Mouse (Mus musculus) heart, adult 2 months (tissue): Measurements from ENCODE around the gene Morc3. TPM values are rescaled to one million over a fixed set of nuclear protein-coding genes. Genes with fewer than 3 reads are reported as not detected.

Source experiments
- DNase-seq, 2 experiments: peaks; one replicate each; pipeline ENCODE4 v3.0.0; 2021
- H3K27ac ChIP-seq: fragments of 200-600 bp; 2 replicates; pipeline ENCODE4 v1.8.1; 2022
- H3K27me3 ChIP-seq: fragments of 200-500 bp; 2 replicates; pipeline ENCODE4 v1.6.1; 2012; ENCODE audit warnings: mild to moderate bottlenecking, low read length, inconsistent platforms, mixed read lengths; ENCODE audit not compliant: control insufficient read depth, insufficient read depth
- H3K36me3 ChIP-seq: fragments of 200-500 bp; 2 replicates; pipeline ENCODE4 v1.6.1; 2012; ENCODE audit warnings: low read length, inconsistent platforms; ENCODE audit not compliant: control insufficient read depth, insufficient read depth
- H3K4me1 ChIP-seq: fragments of 200-500 bp; 2 replicates; pipeline ENCODE4 v1.6.1; 2011; ENCODE audit warnings: low read length; ENCODE audit not compliant: control insufficient read depth, insufficient read depth
- H3K4me3 ChIP-seq: fragments of 200-600 bp; 2 replicates; pipeline ENCODE4 v1.8.1; 2022
- H3K79me2 ChIP-seq: fragments of 200-500 bp; replicated peaks from 2 replicates; pipeline ENCODE4 v1.6.1; 2012; ENCODE audit warnings: mild to moderate bottlenecking, inconsistent platforms, low read length, moderate library complexity, mixed read lengths; ENCODE audit not compliant: control insufficient read depth, insufficient read depth
- H3K9ac ChIP-seq: fragments of 200-500 bp; 2 replicates; pipeline ENCODE4 v1.6.1; 2012; ENCODE audit warnings: low read depth, mild to moderate bottlenecking, control low read depth, inconsistent platforms, low read length, mixed read lengths
- CTCF ChIP-seq: fragments of 200-600 bp; IDR thresholded peaks from 2 replicates; pipeline ENCODE4 v1.8.1; 2022; ENCODE audit warnings: antibody characterized with exemption, mild to moderate bottlenecking, moderate library complexity
- EP300 ChIP-seq: fragments of 200-500 bp; IDR thresholded peaks from 2 replicates; pipeline ENCODE4 v1.6.1; 2011; ENCODE audit warnings: low read depth, low read length, control low read depth; ENCODE audit not compliant: insufficient read depth
- POLR2A ChIP-seq: fragments of 200-500 bp; IDR thresholded peaks from 2 replicates; pipeline ENCODE4 v1.6.1; 2011; ENCODE audit warnings: mild to moderate bottlenecking, low read depth, low read length, control low read depth; ENCODE audit not compliant: insufficient read depth
- WGBS: fragments of 180-500 bp; shearing (Covaris S2); methylation state at CpG from one replicate; pipeline ENCODE4 v1.1.7; 2018; 5-methylcytosine and 5-hydroxymethylcytosine counted together
- intact Hi-C: fragments of 180-260 bp; cut with DNase I; formaldehyde crosslinking; loops from one replicate; pipeline ENCODE4 v1.15.1; 2025
- polyA plus RNA-seq: library from polyadenylated mRNA; depleted of rRNA; stranded (reverse); fragments of >200 nt; gene quantifications from 2 replicates; pipeline ENCODE4 v1.2.3, GENCODE M21; 2012
- total RNA-seq, 2 experiments: library from RNA; stranded (reverse); gene quantifications; 2 replicates each; pipeline ENCODE4 v1.2.3; 2021

The Morc3 gene
- total and polyA plus RNA-seq, 3 experiments: 4.8 to 17.3 (median 15.3) TPM

DNA sequence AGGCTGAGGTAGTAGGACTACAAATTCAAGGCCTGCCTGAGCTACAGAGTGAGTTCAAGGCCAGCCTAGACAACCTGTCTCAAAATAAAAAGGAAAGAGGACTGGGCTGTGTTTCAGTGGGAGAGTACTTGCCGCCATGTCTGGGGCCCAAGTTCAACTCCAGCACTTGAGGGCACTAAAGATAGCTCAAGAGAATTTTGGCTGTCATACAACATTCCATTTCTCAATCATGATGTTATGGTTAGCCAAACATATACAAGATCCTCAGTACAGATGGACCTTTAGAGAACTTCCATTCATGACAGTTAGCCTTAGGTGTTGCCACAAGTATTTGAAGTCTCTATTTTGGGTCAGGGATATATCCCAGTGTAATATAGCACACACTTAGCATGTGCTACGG lies 2.2 kb downstream of the Morc3 start:
- Histone ChIP-seq H3K36me3 (peaks cover 6% of the 10 kb centered on the region), H3K4me3 (no peak overlapping the region), H3K4me1 (peaks cover 5% of the 10 kb centered on the region), H3K27ac (no peak overlapping the region), H3K9ac (no peak overlapping the region), H3K27me3 (no peaks in the 10 kb centered on the region), H3K79me2 (peaks cover 5% of the 10 kb centered on the region; the same call in 1 of the 2 replicates)
- DNase-seq: no peak
- WGBS: 64% methylated on average over 2 of the region's 2 CpGs
- intact Hi-C loops: loop anchor here (5.0 to 10.0 kb wide), 3 partner anchors 48 to 227 kb away; partner anchors contain the start of genes Cbr1, Chaf1b and Dop1b
- TF ChIP-seq CTCF: no peak
- TF ChIP-seq POLR2A: no peak
- no peak for TF ChIP-seq EP300

GRCm38 (mm10) chr16:93839049-93839448 lies 7.1 kb downstream of the Morc3 start:
- DNase-seq: no peak
- Histone ChIP-seq H3K27ac (no peak overlapping the region), H3K79me2 (peaks cover 11% of the 10 kb centered on the region), H3K4me1 (peaks cover 4% of the 10 kb centered on the region), H3K9ac (no peak overlapping the region), H3K4me3 (no peak overlapping the region), H3K27me3 (no peaks in the 10 kb centered on the region), H3K36me3 (peaks cover 5% of the 10 kb centered on the region)
- intact Hi-C loops: loop anchor here (10.0 kb wide), 1 partner anchor 124 kb away; the partner anchor contains the start of gene Dop1b
- 96% methylated on average over 1 of the region's 1 CpGs for WGBS
- TF ChIP-seq CTCF: no peak
- TF ChIP-seq EP300: no peak
- TF ChIP-seq POLR2A: no peak

DNA sequence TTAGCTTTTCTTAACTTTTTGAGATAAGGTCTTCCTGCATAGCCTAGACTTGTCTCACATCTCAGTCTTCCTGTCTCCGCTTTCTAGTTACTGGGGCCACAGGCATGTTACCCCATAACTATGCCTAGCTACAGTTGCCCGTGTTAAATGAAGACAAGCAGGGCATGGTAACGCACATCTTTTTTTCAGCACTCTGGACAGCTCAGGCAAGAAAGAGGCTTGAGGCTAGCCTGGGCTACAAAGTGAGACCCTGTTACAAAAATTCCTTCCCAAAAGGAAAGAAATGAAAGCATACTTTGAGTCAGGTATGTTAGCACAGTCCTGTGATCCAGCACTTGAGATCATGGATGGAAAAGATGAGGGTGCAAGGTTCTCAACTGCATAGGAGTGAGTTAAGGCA lies 18.6 kb downstream of the Morc3 start:
- no peak overlapping the region for H3K9ac ChIP-seq
- DNase-seq: no peak
- H3K4me1 ChIP-seq: no peaks in the 10 kb centered on the region
- peaks cover 2% of the 10 kb centered on the region for H3K36me3 ChIP-seq
- 94% methylated on average over 3 of the region's 3 CpGs for WGBS
- TF ChIP-seq EP300 (no peak), CTCF (no peak), POLR2A (no peak)
- intact Hi-C loops: no loop called here
- H3K27ac ChIP-seq: no peak overlapping the region
- no peak overlapping the region for H3K4me3 ChIP-seq
- no peaks in the 10 kb centered on the region for H3K79me2 ChIP-seq
- H3K27me3 ChIP-seq: no peaks in the 10 kb centered on the region

DNA sequence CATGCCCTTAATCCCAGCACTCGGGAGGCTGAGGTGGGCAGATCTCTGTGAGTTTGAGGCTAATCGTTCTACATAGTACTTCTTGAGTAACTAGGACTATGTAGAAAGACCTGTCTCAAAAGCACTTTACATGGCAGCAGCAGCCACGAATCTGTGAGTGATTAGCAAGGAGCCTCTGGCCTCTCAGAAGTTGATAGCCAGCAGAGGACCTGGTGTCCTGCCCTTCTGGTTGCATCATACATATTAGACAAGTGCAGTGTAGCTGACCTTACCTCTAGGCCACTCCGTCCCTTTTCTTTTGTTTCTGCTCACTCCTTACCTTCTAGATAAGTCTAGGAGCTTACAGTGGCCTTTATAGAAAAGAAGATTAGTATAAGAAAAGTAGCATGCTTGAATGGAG lies 28.0 kb downstream of the Morc3 start:
- no peak overlapping the region for H3K4me3 ChIP-seq
- no peaks in the 10 kb centered on the region for H3K27me3 ChIP-seq
- H3K36me3 ChIP-seq: peaks cover 3% of the 10 kb centered on the region; the same call in 1 of the 2 replicates
- 85% methylated on average over 4 of the region's 4 CpGs for WGBS
- no peak for DNase-seq
- no peak overlapping the region for H3K9ac ChIP-seq
- H3K4me1 ChIP-seq: no peaks in the 10 kb centered on the region
- intact Hi-C loops: no loop called here
- no peaks in the 10 kb centered on the region for H3K79me2 ChIP-seq
- TF ChIP-seq CTCF: no peak
- TF ChIP-seq EP300: no peak
- no peak for TF ChIP-seq POLR2A
- H3K27ac ChIP-seq: no peak overlapping the region

GRCm38 (mm10) chr16:93860686-93861085 lies 28.8 kb downstream of the Morc3 start:
- Histone ChIP-seq H3K36me3 (peaks cover 3% of the 10 kb centered on the region; the same call in 1 of the 2 replicates), H3K27ac (no peak overlapping the region), H3K4me3 (no peak overlapping the region), H3K9ac (no peak overlapping the region), H3K4me1 (no peaks in the 10 kb centered on the region), H3K79me2 (no peaks in the 10 kb centered on the region), H3K27me3 (no peaks in the 10 kb centered on the region)
- no peak for DNase-seq
- TF ChIP-seq POLR2A: no peak
- no peak for TF ChIP-seq EP300
- TF ChIP-seq CTCF: no peak
- intact Hi-C loops: no loop called here

- WGBS: 88% methylated on average over 13 of the region's 13 CpGs
- intact Hi-C loops: no loop called here
- DNase-seq: no peak
- H3K79me2 ChIP-seq: no peaks in the 10 kb centered on the region
- no peak for TF ChIP-seq EP300
- no peak for TF ChIP-seq POLR2A
- TF ChIP-seq CTCF: no peak
- H3K4me1 ChIP-seq: no peaks in the 10 kb centered on the region
- no peak overlapping the region for H3K4me3 ChIP-seq
- H3K27me3 ChIP-seq: no peaks in the 10 kb centered on the region
- no peak overlapping the region for H3K9ac ChIP-seq
- no peak overlapping the region for H3K27ac ChIP-seq
- no peaks in the 10 kb centered on the region; the same call in 1 of the 2 replicates for H3K36me3 ChIP-seq
Measured at GRCm38 (mm10) chr16:93874841-93875240, 42.9 kb downstream of the Morc3 start.
